Mouse (Mus musculus) central nervous system, embryonic 14 days (tissue): Measurements from ENCODE around the gene Mcm3ap. TPM values are rescaled to one million over a fixed set of nuclear protein-coding genes. Genes with fewer than 3 reads are reported as not detected.

Experiments
- polyA plus RNA-seq: library from polyadenylated mRNA; depleted of rRNA; stranded (reverse); fragments of >200 nt; gene quantifications from 2 replicates; pipeline ENCODE4 v1.2.3, GENCODE M21; 2012; rRNA removed

The Mcm3ap gene
- polyA plus RNA-seq = 60.3 and 61.4 TPM in 2 replicates

DNA sequence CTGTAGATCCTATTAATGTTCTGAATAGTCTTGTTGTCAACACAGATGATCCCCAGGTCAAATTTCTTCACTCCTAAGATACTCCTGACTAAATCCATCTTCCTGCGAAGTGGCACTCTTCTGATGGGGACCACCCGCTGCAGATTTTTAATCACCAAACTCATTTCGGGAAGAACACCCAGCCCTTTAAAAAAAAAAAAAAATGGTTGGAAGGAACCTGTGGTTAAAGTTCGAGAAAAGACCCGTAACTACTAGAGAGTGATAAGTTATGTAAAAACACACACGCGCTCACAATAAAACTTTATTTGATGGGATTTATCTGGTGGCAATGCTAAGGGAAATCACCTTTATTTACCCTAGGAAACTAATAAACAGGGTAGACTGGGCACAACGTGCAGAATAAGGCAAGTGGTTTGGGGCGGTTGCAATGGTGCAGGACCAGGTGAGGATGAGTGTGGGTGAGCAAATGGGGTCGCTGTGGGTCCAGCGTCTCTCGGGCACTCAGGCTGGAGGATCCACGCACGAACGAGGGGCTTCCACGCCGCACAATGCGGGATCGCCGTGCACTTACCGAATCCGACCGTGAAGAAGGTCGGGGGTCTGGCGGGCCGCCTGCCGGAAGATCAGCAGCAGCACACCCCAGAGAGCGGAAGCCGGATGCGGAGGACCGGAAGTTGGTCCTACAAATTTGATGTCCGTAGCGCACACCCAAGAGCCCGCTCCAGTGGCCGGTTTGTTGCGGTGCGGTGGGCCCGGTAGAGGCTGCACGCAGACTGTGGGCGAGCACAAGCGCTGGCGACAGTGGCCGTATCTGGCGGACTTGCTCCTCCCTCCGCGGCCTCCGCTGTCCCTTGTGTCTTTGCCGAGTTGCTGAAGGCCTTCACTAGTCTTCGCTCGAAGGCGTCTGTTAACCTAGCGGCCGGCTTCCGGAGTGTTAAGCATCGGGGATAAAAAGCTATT lies at the start of gene Mcm3ap, which contains the start of gene Ybey:
TSS of gene Mcm3ap (plus strand) at position 725 of the 960 bp plus-strand sequence.
TSS of gene Ybey (minus strand) at position 912 of the 960 bp plus-strand sequence.

DNA sequence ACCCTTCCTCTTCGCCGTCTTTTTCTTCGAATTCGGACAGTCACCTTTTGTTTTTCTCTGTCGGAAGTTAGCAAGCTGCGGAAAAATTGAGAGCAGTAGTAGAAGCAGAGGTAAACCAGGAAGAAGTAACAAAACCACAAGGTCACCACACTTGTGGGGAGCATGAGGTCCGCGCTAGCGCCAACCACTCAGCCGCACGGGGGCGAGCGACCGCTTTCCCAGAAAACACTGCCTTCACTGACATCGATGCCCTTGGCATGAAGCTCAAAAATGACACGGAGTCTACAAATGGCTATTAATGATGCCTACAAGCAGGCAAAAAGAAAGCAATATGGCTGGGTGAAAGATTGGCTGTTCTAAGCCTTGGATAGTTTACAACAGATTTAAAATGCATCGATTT lies 28.4 kb upstream of the Mcm3ap start, which contains the start of gene AC141477.1:
TSS of gene AC141477.1 (minus strand) at position 164 of the 400 bp plus-strand sequence.

DNA sequence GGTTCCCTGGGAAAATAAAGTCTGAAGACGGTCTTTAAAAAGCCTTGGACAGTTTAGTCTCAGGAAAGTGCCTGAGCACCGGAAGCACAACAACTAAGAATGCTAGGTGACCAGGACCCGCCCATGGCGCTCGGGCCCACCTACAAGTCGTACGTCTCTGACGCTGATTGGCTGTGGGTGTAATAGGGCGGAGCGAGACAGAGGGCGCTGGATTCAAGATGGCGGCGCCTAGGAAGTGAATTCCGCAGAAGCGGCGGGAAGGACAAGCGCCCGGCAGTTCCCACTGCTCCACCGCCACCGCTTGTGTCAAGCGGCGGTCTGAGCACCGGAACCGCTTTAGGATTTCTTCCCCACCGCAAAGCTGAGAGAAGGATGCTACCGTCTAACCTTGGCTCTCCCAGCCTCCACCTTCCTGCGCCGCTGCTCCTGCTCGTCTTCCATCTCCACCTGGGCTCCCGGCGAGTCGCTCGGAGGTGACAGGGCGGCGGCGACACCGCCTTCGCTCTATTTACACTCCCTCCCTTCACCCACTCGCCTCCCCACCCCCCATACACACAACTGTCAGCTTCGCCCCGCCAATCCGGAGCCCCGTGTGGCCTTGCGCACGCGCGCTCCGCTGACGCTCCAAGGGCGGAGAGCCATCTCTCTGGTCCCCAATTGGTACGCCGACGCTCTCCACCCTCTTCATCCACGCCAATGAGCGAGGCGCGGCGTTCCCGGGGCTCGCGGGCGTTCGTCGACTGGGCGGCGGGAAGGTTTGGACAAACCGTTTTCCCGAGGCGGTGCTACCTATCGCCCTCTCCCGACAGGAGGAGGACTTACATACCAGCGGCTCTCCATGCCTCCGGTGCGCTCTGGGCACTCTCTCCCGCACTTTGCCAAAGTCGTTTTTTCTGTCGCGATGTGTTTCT lies 26.3 kb upstream of the Mcm3ap start, which contains the start of gene Pcnt:
TSS of gene Pcnt (minus strand) at position 609 of the 911 bp plus-strand sequence.

GRCm38 (mm10) chr10:76448851-76449250 lies 19.9 kb upstream of the Mcm3ap start, which contains the start of gene 2610028H24Rik:
Gene 2610028H24Rik (plus strand): TSS chr10:76449081.

DNA sequence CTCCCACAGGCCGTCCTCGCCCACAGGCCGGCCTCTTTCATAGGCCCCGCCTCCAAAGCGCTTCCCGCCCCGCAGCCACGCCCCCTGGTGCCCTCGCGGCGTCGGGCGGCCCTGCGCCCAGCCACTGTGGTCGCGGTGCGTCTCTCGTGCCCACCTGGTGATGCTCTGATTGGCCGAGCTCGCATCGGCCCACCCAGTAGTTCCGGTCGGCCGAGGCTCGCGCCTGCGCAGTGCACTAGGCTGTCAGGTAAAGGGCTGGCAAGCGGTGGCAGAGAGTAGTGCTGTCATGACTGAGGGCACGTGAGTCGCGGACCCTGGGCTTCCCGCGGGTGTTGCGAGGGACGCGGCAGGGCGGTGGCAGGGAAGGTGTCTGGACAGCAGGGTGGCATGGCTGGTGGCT lies 62.6 kb downstream of the Mcm3ap start, which contains the start of gene Lss:
TSS of gene Lss (plus strand) at position 214 of the 400 bp plus-strand sequence.

GRCm38 (mm10) chr10:76561972-76562371 lies 93.2 kb downstream of the Mcm3ap start, which contains the start of gene Spatc1l:
Gene Spatc1l (plus strand): TSS chr10:76562272.

Other genes with a start within 250 kb of the Mcm3ap start
- gene Prmt2, start 231.1 kb upstream of the Mcm3ap start, polyA plus RNA-seq = 253 and 256 TPM in 2 replicates
- gene S100b, start 215.1 kb upstream of the Mcm3ap start, polyA plus RNA-seq = 1.6 and 9.6 TPM in 2 replicates
- gene Dip2a, start 123.6 kb upstream of the Mcm3ap start, polyA plus RNA-seq = 41.2 and 44.0 TPM in 2 replicates
- not detected in 2 replicates for gene AC141477.1, start 28.5 kb upstream of the Mcm3ap start, polyA plus RNA-seq
- gene Pcnt, start 26.1 kb upstream of the Mcm3ap start, polyA plus RNA-seq = 27.2 and 33.1 TPM in 2 replicates
- not detected in 2 replicates for gene 2610028H24Rik, start 19.8 kb upstream of the Mcm3ap start, polyA plus RNA-seq
- 3.4 TPM in 2 replicates for gene Ybey, start 187 bp downstream of the Mcm3ap start, polyA plus RNA-seq
- 42.9 and 44.9 TPM in 2 replicates for gene Lss, start 62.7 kb downstream of the Mcm3ap start, polyA plus RNA-seq
- gene Spatc1l, start 93.3 kb downstream of the Mcm3ap start, polyA plus RNA-seq = 0.29 and 0.37 TPM in 2 replicates
- gene Ftcd, start 106.7 kb downstream of the Mcm3ap start, polyA plus RNA-seq = 0.04 TPM in 2 replicates
- 30.1 and 102 TPM in 2 replicates for gene Col6a2, start 154.7 kb downstream of the Mcm3ap start, polyA plus RNA-seq